Mouse (Mus musculus) kidney, adult 2 months (tissue): ENCODE data around the gene Ddah1. TPM values are rescaled to one million over a fixed set of nuclear protein-coding genes. Genes with fewer than 3 reads are reported as not detected.
A peak's percentile ranks its signal among the peaks of the same experiment; 100 is the strongest.

Experiments used
- DNase-seq: peaks from one replicate; pipeline ENCODE4 v3.0.0; 2021
- H3K27ac ChIP-seq: fragments of 200-500 bp; 2 replicates; pipeline ENCODE4 v1.5.1; 2012; ENCODE audit warnings: low read depth, low read length, control low read depth, inconsistent platforms; ENCODE audit not compliant: insufficient read depth
- H3K27me3 ChIP-seq: fragments of 200-500 bp; replicated peaks from 2 replicates; pipeline ENCODE4 v1.6.1; 2012; ENCODE audit warnings: mild to moderate bottlenecking, moderate library complexity, low read length, inconsistent platforms; ENCODE audit not compliant: control insufficient read depth, insufficient read depth
- H3K36me3 ChIP-seq: fragments of 200-500 bp; 2 replicates; pipeline ENCODE4 v1.6.1; 2012; ENCODE audit warnings: mild to moderate bottlenecking, moderate library complexity, low read length, inconsistent platforms; ENCODE audit not compliant: control insufficient read depth, insufficient read depth
- H3K4me1 ChIP-seq: fragments of 200-500 bp; 2 replicates; pipeline ENCODE4 v1.6.1; 2011; ENCODE audit warnings: low read length; ENCODE audit not compliant: control insufficient read depth, insufficient read depth
- H3K4me3 ChIP-seq: fragments of 200-500 bp; 2 replicates; pipeline ENCODE4 v1.5.1; 2011; ENCODE audit warnings: mild to moderate bottlenecking, low read depth, low read length, control low read depth; ENCODE audit not compliant: insufficient read depth
- CTCF ChIP-seq: fragments of 200-500 bp; conservative IDR thresholded peaks from 2 replicates; pipeline ENCODE4 v1.5.1; 2011; ENCODE audit warnings: low read depth, mild to moderate bottlenecking, control low read depth, low read length, moderate library complexity, mixed read lengths; ENCODE audit not compliant: insufficient read depth, insufficient read length
- POLR2A ChIP-seq: fragments of 200-500 bp; IDR thresholded peaks from one replicate; pipeline ENCODE4 v1.6.1; 2011; ENCODE audit warnings: low read depth, low read length, control low read depth
- WGBS: fragments of 180-500 bp; shearing (Covaris S2); methylation state at CpG from one replicate; pipeline ENCODE4 v1.1.7; 2018; 5-methylcytosine and 5-hydroxymethylcytosine counted together
- polyA plus RNA-seq: library from polyadenylated mRNA; depleted of rRNA; stranded (reverse); fragments of >200 nt; gene quantifications from 2 replicates; pipeline ENCODE4 v1.2.3, GENCODE M21; 2012

Gene Ddah1
- polyA plus RNA-seq, 1 experiment, result 159 TPM

- WGBS, result 48% methylated on average over 3 of the region's 3 CpGs
- DNase-seq, result no peak
- Histone ChIP-seq H3K4me1 (peaks cover 5% of the 10 kb centered on the region; the same call in 1 of the 2 replicates), H3K36me3 (no peaks in the 10 kb centered on the region), H3K27ac (no peak overlapping the region), H3K4me3 (no peak overlapping the region), H3K27me3 (no peaks in the 10 kb centered on the region)
- TF ChIP-seq CTCF (no peak), POLR2A (no peak)
These were observed 164.5 kb downstream of the Ddah1 start for GRCm38 (mm10) chr3:145922971-145923370.

- WGBS, result under 1% methylated on average over 58 of the region's 58 CpGs
- TF ChIP-seq CTCF (no peak), POLR2A (peak; percentile 70)
- no peaks in the 10 kb centered on the region for H3K27me3 ChIP-seq
These were observed 165.6 kb downstream of the Ddah1 start for GRCm38 (mm10) chr3:145923874-145924577.

DNA sequence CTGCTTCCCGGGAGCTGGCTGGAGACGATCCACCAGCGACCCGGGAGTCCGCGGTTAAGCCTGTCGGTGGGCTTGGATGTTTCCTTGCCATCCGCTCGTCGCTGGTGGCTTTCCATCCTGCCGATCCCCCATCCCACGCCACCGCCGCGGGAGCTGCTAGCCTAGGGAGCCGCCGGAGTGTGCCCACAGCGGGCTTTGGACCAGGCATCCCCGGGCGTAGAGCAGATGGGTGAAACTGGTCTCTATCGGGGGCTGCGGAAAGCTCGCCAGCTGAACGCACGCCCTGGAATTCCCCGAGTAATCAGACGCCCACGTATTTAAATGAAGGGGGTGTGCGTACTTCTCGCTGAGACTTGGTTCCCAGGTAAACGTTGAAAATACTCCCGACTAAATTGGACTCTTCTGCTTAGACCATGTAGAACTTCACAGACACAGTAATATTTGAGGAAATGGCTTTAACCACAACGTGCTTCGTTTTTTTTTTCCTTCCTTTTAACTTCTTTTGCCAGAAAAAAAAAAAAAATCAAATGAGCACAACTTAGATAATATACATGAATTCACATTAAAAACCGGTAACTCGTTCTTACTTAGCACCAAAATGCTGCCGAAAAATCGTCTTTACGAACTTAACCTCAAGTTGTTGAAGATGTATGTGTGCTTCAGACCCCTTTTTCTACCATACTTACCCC lies 166.3 kb downstream of the Ddah1 start:
- WGBS, result 2% methylated on average over 39 of the region's 39 CpGs
- peak; percentile 42 for DNase-seq

More at GRCm38 (mm10) chr3:145923874-145924577, 165.6 kb downstream of the Ddah1 start:
- Histone ChIP-seq H3K4me1 (peaks cover 5% of the 10 kb centered on the region; the same call in 1 of the 2 replicates), H3K4me3 (peak overlapping the region; percentile 70), H3K36me3 (no peaks in the 10 kb centered on the region), H3K27ac (peak overlapping the region; percentile 82)
- peak; percentile 100 for DNase-seq

DNA sequence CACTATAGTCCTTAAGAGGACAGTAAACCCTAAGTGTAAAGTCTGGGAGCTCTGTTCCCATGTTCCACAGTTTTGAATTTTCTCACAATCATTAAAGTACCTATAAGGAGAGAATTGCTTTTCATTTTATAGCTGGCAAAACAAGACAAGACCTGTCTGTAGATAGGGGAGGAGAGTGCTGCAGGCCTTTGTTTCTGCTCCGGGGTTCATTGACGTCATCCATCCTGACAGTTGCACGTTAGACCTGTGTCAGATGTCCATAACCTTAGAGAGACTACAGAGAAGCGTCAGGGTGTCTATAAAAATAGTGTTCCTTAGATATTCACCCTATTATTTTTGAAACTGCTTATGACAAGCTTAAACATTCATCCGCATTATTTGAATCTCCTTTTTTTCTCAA lies 167.0 kb downstream of the Ddah1 start:
- no peak overlapping the region for H3K27ac ChIP-seq
- WGBS, result 47% methylated on average over 5 of the region's 5 CpGs
- H3K4me3 ChIP-seq, result no peak overlapping the region
- no peak for DNase-seq
- H3K4me1 ChIP-seq, result peaks cover 7% of the 10 kb centered on the region; the same call in 1 of the 2 replicates
- H3K36me3 ChIP-seq, result no peaks in the 10 kb centered on the region
- no peaks in the 10 kb centered on the region for H3K27me3 ChIP-seq
- TF ChIP-seq CTCF (no peak), POLR2A (no peak)

More for the DNA sequence above, 166.3 kb downstream of the Ddah1 start:
- H3K27ac ChIP-seq, result peak overlapping the region; percentile 79
- TF ChIP-seq CTCF, result no peak
- TF ChIP-seq POLR2A, result no peak
- no peaks in the 10 kb centered on the region for H3K27me3 ChIP-seq
- peaks cover 7% of the 10 kb centered on the region; the same call in 1 of the 2 replicates for H3K4me1 ChIP-seq
- H3K36me3 ChIP-seq, result no peaks in the 10 kb centered on the region
- H3K4me3 ChIP-seq, result peak overlapping the region; percentile 70

DNA sequence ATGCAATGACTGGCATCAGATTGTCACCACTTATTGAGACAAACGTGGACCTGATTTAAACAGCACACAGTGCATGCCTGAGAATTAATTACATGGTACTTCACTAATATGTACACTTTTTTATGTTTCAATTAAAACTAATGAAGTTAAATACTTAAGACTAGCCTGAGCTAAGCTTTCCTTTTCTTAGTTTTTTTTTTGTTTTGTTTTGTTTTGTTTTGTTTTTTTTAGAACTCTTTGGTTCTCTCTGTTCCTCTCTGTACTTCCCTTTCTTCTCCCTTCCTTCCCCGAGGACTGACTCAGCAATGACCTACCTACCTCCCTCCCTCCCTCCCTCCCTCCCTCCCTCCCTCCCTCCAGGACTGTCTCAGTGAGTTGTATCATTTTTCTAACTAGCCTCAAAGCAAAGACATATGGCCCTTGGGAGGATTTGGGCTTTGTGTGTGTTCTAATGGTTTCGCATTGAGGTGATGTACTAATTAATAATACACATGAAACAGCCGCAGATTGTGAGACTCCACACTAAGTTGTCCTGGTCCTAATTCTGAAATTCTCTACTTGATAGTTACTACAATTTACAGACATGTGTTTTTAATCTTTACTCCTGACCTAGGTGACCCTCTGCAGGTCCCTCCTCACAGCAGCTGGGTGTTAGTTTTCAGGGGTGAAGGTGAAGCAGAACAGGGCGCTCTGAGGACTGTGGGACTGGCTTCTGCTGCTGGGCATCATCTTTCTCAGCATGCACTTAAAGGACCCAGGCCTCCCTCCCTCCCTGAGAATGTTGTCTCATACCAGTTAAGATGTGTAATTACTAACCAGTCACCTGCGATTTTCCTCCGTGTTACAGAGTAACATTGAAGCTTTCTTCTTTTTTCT lies 171.3 kb downstream of the Ddah1 start:
- Histone ChIP-seq H3K27me3 (no peaks in the 10 kb centered on the region), H3K4me3 (no peak overlapping the region), H3K4me1 (peaks cover 7% of the 10 kb centered on the region; the same call in 1 of the 2 replicates), H3K27ac (no peak overlapping the region), H3K36me3 (peaks cover 2% of the 10 kb centered on the region; the same call in 1 of the 2 replicates)
- TF ChIP-seq POLR2A (no peak), CTCF (no peak)
- no peak for DNase-seq
- WGBS, result 50% methylated on average over 7 of the region's 7 CpGs

DNA sequence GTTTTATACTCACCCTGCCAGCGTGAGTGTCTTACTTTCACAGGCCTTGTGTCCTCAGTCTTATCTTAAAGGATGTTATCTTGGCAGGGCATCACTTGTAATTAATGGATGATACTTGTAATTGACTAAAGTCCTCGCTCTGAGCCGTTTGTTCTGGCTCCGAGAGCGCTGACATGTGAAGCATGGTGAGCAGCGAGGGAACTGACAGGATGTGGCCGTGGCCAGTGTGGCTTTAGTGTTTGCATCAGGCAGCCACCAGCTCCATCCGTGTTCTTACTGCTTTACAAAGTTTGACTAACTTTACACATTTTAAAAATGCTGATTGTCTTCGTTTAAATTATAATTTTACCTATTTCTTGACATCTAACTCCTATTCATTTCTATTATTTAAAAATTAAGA lies 175.4 kb downstream of the Ddah1 start:
- Histone ChIP-seq H3K4me3 (no peak overlapping the region), H3K36me3 (peaks cover 2% of the 10 kb centered on the region; the same call in 1 of the 2 replicates), H3K4me1 (peaks cover 4% of the 10 kb centered on the region; the same call in 1 of the 2 replicates), H3K27ac (no peak overlapping the region), H3K27me3 (no peaks in the 10 kb centered on the region)
- TF ChIP-seq CTCF (no peak), POLR2A (no peak)
- WGBS, result 66% methylated on average over 9 of the region's 9 CpGs
- DNase-seq, result no peak
